Mouse (Mus musculus): ENCODE data around the gene Asphd2.

Gene Asphd2

GRCm38 (mm10) chr5:112349169-112349568 is 45.5 kb downstream of the Asphd2 start:
- no peak for DNase-seq (ENCODE audit: low spot score)

DNA sequence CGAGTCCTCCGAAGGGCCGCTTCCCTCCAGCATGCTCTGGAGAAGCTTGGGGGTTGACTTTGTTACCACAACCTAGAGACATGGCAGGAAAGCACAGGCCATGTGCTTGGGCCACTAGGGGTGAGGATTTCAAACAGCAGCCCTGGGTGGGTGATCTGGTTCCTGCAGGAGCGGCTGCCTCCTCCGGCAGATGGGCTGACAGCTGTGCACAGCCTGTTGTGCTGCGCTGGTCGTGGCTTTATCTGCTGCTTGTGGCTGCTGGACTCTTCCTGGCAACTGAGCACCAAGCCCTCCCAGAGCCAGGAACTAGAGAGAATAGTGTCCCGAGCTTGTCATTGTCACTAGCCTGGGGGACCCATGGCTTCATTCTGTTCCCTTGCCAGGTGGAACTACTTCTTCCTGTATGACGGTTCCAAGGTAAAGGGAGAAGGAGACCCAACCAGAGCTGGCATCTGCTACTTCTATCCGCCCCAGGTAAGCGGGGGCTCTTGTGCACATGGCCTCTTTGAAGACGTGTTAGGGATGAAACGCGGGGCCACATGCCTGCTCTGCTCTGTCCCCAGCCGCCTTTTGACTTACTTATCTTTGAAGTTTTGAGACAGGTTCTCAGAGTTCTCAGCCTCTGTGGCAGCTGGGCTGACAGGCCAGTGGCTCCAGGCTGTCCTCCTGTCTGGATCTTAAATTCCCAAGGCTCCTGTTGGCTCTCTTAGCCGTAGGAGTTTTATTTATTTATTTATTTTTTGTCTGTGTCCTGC is 48.3 kb downstream of the Asphd2 start:
- peak; percentile 17 for DNase-seq (ENCODE audit: low spot score)

GRCm38 (mm10) chr5:112344092-112344960 is 50.3 kb downstream of the Asphd2 start:
- no peak for DNase-seq (ENCODE audit: low spot score)

DNA sequence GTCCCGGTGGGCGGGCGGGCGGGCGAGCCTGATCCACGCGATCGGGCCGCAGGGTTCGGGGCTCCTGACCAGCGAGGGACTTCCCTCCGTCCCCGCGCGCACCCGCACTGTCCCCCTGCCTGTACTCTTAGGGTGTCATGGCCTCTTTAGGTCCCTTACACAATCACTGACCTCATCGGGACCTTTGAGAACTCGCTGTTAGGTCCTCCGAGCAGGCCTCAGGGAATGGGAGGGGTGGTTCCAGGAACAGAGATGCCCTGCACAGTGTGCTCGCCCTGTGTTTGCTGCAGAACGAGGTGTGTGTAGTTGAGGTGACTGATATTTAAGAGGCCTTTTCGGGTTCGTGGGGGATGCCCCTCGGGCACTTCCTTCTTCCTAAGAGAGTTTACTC is 51.5 kb downstream of the Asphd2 start:
- DNase-seq (ENCODE audit: low spot score): peak; percentile 52

- DNase-seq (ENCODE audit: low spot score): peak; percentile 87
Measured at GRCm38 (mm10) chr5:112342463-112343204, 52.0 kb downstream of the Asphd2 start, which contains the start of the genes Srrd and Hps4. TSS of gene Srrd (minus strand) at chr5:112343040. TSS of gene Hps4 (plus strand) at chr5:112343083.

DNA sequence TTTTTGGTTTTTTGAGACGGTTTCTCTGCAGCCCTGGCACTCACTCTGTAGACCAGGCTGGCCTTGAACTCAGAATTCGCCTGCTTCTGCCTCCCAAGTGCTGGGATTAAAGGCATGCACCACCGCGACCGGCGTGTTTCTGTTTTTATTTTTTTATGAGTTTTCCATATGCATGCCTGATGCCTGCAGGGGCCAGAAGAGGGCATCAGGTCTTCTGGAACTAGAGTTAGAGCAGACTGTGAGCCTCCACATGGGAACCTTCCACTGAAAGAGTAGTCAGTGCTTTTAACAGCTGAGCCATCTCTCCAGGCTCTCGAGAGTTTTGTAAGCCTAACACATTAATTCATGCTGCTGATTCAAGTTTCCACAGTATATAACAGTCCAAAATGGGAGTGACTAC is 55.5 kb downstream of the Asphd2 start:
- DNase-seq (ENCODE audit: low spot score): no peak

- no peak for DNase-seq (ENCODE audit: low spot score)
Measured at GRCm38 (mm10) chr5:112337004-112337403, 57.7 kb downstream of the Asphd2 start.

- DNase-seq (ENCODE audit: low spot score): peak; percentile 73
Measured at GRCm38 (mm10) chr5:112335473-112335872, 59.2 kb downstream of the Asphd2 start.

Data from retina, embryonic 14.5 days (tissue).